Mouse (Mus musculus) liver, adult 2 months (tissue): Measurements from ENCODE around the gene Pole.

ENCODE experiments used
- CTCF ChIP-seq: fragments of 200-500 bp; IDR thresholded peaks from 2 replicates; pipeline ENCODE4 v1.5.1; 2011; ENCODE audit warnings: low read depth, low read length, control low read depth
- POLR2A ChIP-seq: fragments of 200-500 bp; IDR thresholded peaks from 2 replicates; pipeline ENCODE4 v1.6.1; 2011; ENCODE audit warnings: low read length, control low read depth; ENCODE audit not compliant: insufficient read depth; ENCODE audit errors: extremely low read depth

DNA sequence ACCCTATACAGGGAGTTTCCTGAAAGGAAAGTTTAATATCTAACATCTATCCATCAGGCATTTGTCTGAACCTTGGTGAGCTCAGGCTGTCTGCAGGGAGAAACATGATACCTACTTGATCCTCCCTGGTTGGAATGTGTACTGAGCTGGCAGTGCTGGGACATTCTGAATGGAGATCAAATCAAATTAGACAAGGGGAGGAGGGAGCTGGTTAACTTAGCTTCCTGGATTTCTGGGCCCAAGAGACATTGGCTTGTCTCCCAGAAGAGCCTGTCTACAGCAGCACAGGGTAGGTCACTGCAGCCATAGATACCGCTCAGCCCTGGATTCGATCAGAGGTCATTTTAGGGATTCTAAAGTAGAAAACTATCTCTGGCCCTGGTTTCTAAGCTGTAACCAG lies 52.7 kb downstream of the Pole start:
- no peak for TF ChIP-seq CTCF
- TF ChIP-seq POLR2A: no peak
